Mouse (Mus musculus): ENCODE data around the gene Gm20458. TPM values are rescaled to one million over a fixed set of nuclear protein-coding genes. Genes with fewer than 3 reads are reported as not detected.
A peak's percentile ranks its signal among the peaks of the same experiment; 100 is the strongest.

Gm20458 gene
- polyA plus RNA-seq (2015; fragmentation: Nextera tagmentation; extraction: Ambion mirVana): 5.5 and 7.4 TPM in 2 replicates

DNA sequence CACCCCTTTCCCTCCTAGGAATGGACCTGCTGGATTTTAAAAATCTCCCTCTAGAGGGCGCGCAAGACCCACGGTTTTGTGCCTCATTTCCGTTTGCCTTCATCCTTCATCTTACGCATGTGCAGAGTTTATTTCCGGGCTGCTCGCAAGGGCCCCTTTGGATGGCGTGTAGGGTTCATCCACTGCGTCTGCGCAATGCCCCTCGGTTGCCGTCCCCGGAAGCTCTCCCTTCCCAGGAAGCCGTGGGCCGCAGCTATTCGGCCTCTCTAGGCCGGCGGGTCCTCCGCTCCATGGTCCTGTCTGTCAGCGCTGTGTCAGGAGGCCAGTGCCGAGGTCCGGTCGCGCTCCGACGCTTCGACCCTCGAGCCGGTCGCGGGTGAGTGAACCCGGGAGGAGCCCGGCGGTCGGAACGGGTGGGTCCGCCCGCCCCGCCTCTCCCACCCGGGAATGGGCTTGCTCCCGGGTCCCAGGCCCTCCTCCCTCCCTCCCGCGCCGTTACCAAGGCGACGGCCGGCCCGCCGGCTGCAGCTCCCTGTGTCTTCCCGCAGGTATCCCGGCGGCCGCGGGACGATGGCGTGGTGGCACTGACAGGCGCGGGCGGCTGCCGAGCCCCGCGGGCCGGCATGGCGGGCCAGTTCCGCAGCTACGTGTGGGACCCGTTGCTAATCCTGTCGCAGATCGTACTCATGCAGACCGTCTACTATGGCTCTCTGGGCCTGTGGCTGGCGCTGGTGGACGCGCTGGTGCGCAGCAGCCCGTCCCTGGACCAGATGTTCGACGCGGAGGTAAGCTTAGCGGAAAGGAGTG lies at the start of gene Gm20458:
TSS of gene Gm20458 (plus strand) at position 223 of the 807 bp plus-strand sequence.
- Histone ChIP-seq H3K4me3 (peak within 1 kb of the TSS; percentile 75), H3K4me2 (replicated peaks) (peak within 1 kb of the TSS; percentile 86), H3K9me3 (no peaks in the 10 kb centered on the region), H3K27ac (peak within 1 kb of the TSS; percentile 61; the same call in 1 of the 2 replicates), H3K36me3 (peaks cover 31% of the 10 kb centered on the region), H3K4me1 (peaks cover 23% of the 10 kb centered on the region), H3K27me3 (no peaks in the 10 kb centered on the region), H3K9ac (peak within 1 kb of the TSS; percentile 77)
- peak; percentile 99 for ATAC-seq (ENCODE audit: low FRiP score, low read depth)
- WGBS: under 1% methylated on average over 78 of the region's 79 CpGs

DNA sequence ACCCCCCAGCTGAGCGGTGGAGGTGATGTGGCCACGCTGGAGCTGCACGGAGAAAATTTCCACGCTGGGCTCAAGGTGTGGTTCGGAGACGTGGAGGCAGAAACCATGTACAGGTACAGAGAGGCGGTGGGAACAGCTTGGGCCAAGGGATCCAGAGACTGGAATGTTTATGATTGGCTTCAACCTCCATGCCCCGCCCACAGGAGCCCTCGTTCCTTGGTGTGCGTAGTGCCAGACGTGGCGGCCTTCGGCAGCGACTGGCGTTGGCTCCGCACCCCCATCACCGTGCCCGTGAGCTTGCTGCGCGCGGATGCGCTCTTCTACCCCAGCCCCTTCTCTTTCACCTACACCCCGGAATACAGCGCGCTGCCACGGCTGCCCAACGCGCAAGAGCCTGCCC lies 46.6 kb upstream of the Gm20458 start:
- no peaks in the 10 kb centered on the region for H3K9me3 ChIP-seq
- peak overlapping the region; percentile 52 for H3K9ac ChIP-seq
- peaks cover 45% of the 10 kb centered on the region for H3K27me3 ChIP-seq
- peak; percentile 48; the same call in 1 of the 2 replicates for ATAC-seq (ENCODE audit: low FRiP score, low read depth)
- H3K4me3 ChIP-seq: peak overlapping the region; percentile 30
- WGBS: 21% methylated on average over 28 of the region's 28 CpGs
- no peaks in the 10 kb centered on the region for H3K36me3 ChIP-seq
- peaks cover 9% of the 10 kb centered on the region for H3K4me1 ChIP-seq
- no peak overlapping the region for H3K27ac ChIP-seq
- peak overlapping the region; percentile 59 for H3K4me2 ChIP-seq (replicated peaks)

DNA sequence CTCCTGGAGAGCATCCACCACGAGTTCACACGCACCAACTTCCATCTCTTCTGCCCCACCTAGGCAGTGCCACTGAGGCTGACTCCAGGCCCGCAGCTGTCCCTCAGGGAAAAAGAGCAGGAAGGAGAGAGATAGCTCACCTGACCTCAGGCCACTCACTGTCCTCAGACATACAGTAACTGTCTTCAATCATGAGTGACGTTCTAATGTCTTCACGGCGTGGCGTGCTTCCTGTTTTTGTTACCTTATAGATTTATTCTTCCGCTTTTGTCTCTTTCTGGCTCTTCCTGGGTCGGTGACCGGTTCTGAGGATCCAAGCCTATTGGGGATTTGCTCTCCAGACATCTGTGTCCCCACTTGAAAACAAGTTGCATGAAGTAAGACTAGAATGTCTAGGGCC lies 46.2 kb upstream of the Gm20458 start:
- no peak for ATAC-seq (ENCODE audit: low FRiP score, low read depth)
- Histone ChIP-seq H3K36me3 (no peaks in the 10 kb centered on the region), H3K4me1 (peaks cover 14% of the 10 kb centered on the region), H3K4me3 (peak overlapping the region; percentile 30), H3K27me3 (peaks cover 41% of the 10 kb centered on the region), H3K9ac (peak overlapping the region; percentile 52), H3K4me2 (replicated peaks) (peak overlapping the region; percentile 59), H3K9me3 (no peaks in the 10 kb centered on the region), H3K27ac (no peak overlapping the region)
- 70% methylated on average over 10 of the region's 10 CpGs for WGBS

DNA sequence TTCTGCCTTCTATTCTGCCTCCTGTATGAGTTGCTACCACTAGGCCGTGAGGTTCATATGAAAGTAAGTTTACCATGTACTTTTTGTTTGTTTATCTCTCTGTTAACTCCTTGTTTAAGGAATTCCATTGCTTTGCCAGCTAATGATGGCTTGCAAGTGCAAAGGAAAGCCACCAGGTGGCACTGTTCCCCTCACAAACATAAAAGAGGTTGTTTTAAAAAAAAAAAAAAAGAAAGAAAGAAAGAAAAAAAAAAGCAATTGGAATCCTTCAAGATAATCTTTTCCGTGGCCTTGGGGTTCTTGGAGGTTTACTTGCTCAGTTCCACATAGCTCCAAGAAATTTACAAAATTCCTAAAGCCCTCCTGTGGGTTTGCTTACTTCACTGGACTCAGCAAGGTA lies 43.6 kb upstream of the Gm20458 start:
- 1% methylated on average over 2 of the region's 2 CpGs for WGBS
- H3K36me3 ChIP-seq: no peaks in the 10 kb centered on the region

DNA sequence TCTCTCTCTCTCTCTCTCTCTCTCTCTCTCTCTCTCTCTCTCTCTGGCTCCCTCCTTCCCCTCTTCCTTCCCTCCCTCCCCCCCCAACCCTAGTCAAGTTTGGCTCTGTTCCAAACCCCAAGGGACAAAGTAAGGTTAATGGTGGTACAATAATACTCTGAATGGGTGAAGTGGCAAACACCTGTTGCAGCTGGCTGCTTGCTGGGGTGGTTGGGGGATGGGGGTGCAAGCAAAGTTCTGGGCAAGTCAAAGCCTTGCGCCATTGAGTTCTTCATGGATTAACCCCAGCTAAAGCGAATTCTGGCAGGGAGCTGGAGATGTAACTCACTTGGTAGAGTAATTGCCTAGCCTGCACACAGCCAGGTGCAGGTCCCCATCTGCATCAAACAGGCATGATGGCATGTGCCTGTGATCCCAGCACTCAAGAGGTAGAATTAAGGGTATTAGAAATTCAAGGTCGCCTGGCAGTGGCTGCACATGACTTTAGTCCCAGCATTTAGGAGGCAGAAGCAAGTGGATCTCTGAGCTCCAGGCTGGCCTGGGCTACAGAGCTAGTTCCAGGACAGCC lies 42.4 kb upstream of the Gm20458 start:
- H3K9ac ChIP-seq: no peak overlapping the region
- no peak overlapping the region for H3K4me3 ChIP-seq
- WGBS: 18% methylated on average over 3 of the region's 3 CpGs
- H3K4me1 ChIP-seq: peaks cover 14% of the 10 kb centered on the region
- no peaks in the 10 kb centered on the region for H3K9me3 ChIP-seq
- H3K27me3 ChIP-seq: peaks cover 19% of the 10 kb centered on the region
- ATAC-seq (ENCODE audit: low FRiP score, low read depth): no peak
- H3K36me3 ChIP-seq: peaks cover 2% of the 10 kb centered on the region
- H3K27ac ChIP-seq: no peak overlapping the region
- no peak overlapping the region for H3K4me2 ChIP-seq (replicated peaks)

More for the DNA sequence above, 43.6 kb upstream of the Gm20458 start:
- no peak overlapping the region for H3K4me2 ChIP-seq (replicated peaks)
- H3K27me3 ChIP-seq: peaks cover 23% of the 10 kb centered on the region
- no peak overlapping the region for H3K9ac ChIP-seq
- H3K27ac ChIP-seq: no peak overlapping the region
- peaks cover 14% of the 10 kb centered on the region for H3K4me1 ChIP-seq
- H3K9me3 ChIP-seq: no peaks in the 10 kb centered on the region
- H3K4me3 ChIP-seq: no peak overlapping the region
- no peak for ATAC-seq (ENCODE audit: low FRiP score, low read depth)

- Histone ChIP-seq H3K36me3 (peaks cover 13% of the 10 kb centered on the region), H3K4me2 (replicated peaks) (no peak overlapping the region), H3K27ac (no peak overlapping the region), H3K27me3 (peaks cover 8% of the 10 kb centered on the region), H3K9ac (no peak overlapping the region), H3K4me1 (peaks cover 14% of the 10 kb centered on the region), H3K9me3 (no peaks in the 10 kb centered on the region), H3K4me3 (no peak overlapping the region)
- no peak for ATAC-seq (ENCODE audit: low FRiP score, low read depth)
- WGBS: 2% methylated on average over 3 of the region's 3 CpGs
These were observed 41.3 kb upstream of the Gm20458 start for GRCm38 (mm10) chr2:164419489-164419888.

DNA sequence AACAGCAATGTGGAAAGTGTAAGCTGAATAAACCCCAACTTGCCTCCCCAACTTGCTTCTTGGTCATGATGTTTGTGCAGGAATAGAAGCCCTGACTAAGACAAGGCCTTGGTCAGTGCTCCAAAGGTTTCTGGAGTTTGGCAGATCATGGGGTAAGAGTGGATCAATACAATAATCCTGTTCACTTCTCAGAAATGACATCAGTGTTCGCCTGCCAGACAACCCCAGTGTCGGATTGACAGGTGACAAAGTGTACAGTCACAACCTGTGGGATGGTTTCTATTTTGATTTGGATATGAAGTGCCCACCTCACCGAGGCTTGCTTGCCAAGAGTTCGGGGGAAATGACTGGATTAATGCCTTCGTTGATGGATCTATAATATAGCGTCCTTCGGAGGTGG lies 39.5 kb upstream of the Gm20458 start:
- WGBS: 86% methylated on average over 7 of the region's 7 CpGs
- H3K27ac ChIP-seq: no peak overlapping the region
- H3K4me3 ChIP-seq: no peak overlapping the region
- H3K9me3 ChIP-seq: no peaks in the 10 kb centered on the region
- ATAC-seq (ENCODE audit: low FRiP score, low read depth): no peak
- peaks cover 14% of the 10 kb centered on the region for H3K4me1 ChIP-seq
- H3K36me3 ChIP-seq: peaks cover 25% of the 10 kb centered on the region
- H3K4me2 ChIP-seq (replicated peaks): no peak overlapping the region
- H3K9ac ChIP-seq: no peak overlapping the region
- no peaks in the 10 kb centered on the region for H3K27me3 ChIP-seq

GRCm38 (mm10) chr2:164421979-164422378 lies 38.8 kb upstream of the Gm20458 start:
- Histone ChIP-seq H3K4me1 (peaks cover 14% of the 10 kb centered on the region), H3K36me3 (peaks cover 31% of the 10 kb centered on the region), H3K27ac (peak overlapping the region; percentile 58), H3K9me3 (no peaks in the 10 kb centered on the region), H3K27me3 (no peaks in the 10 kb centered on the region), H3K4me3 (no peak overlapping the region), H3K9ac (no peak overlapping the region), H3K4me2 (replicated peaks) (no peak overlapping the region)
- no peak for ATAC-seq (ENCODE audit: low FRiP score, low read depth)
- 65% methylated on average over 8 of the region's 8 CpGs for WGBS

DNA sequence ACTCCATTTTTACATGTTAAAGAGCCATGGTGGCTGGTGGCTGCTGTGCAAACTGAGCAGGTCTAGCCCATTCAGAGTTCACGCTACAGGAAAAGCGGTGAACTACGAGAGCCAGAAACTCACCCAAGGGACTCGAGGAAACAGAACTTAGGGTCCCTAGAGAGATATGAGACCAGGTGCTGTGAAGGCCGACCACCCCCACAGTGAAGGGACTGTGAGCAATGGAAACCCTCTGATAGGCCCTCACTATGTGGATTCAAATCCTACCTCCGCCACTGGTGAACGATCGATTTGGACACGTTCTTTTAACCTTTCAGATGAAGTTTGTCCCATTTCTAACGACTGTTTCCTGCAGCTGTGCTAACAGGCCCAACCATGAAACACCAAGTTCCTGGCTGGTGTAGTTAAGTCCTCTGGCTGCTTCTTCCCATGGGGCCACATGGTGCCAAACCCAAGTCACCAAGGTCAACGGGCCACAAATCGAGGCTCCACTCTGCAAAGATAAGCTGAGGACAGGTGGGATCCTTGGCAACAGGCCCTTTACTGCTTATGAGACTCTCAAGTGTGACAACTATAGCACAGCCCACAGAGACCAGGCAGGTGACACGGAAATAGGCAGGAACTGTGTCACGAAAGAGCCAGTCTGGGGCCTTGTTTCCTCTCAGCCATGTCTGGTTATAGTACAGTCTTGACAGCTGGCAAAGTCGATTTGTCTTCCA lies 37.9 kb upstream of the Gm20458 start:
- H3K27me3 ChIP-seq: no peaks in the 10 kb centered on the region
- WGBS: 83% methylated on average over 15 of the region's 15 CpGs
- no peak overlapping the region for H3K27ac ChIP-seq
- H3K36me3 ChIP-seq: peaks cover 40% of the 10 kb centered on the region
- ATAC-seq (ENCODE audit: low FRiP score, low read depth): no peak
- no peaks in the 10 kb centered on the region for H3K9me3 ChIP-seq
- no peak overlapping the region for H3K4me3 ChIP-seq
- peaks cover 14% of the 10 kb centered on the region for H3K4me1 ChIP-seq
- H3K4me2 ChIP-seq (replicated peaks): no peak overlapping the region
- H3K9ac ChIP-seq: no peak overlapping the region

DNA sequence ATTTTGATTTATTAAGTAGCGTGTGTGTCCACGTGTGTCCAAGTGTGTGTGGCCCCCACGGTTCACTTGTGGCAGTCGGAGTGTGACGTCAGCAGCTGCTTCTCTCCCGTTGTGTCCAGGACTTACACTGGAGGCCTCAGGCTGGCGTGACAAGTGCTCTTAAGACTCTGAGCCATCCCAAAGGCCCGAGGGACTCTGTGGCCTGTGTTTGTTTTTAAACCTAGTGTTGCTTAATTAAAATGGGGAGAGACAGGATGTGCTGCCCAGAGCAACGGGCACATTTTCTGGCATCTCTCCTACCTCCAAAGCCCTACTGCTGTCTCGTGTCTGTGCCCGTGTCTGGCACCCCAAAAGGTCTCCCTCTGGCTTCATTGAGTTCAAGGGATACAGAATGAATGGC lies 37.3 kb upstream of the Gm20458 start:
- Histone ChIP-seq H3K4me1 (peaks cover 12% of the 10 kb centered on the region), H3K27me3 (no peaks in the 10 kb centered on the region), H3K36me3 (peaks cover 46% of the 10 kb centered on the region), H3K4me2 (replicated peaks) (no peak overlapping the region), H3K4me3 (no peak overlapping the region), H3K27ac (no peak overlapping the region), H3K9ac (no peak overlapping the region), H3K9me3 (no peaks in the 10 kb centered on the region)
- 86% methylated on average over 11 of the region's 11 CpGs for WGBS
- ATAC-seq (ENCODE audit: low FRiP score, low read depth): no peak

DNA sequence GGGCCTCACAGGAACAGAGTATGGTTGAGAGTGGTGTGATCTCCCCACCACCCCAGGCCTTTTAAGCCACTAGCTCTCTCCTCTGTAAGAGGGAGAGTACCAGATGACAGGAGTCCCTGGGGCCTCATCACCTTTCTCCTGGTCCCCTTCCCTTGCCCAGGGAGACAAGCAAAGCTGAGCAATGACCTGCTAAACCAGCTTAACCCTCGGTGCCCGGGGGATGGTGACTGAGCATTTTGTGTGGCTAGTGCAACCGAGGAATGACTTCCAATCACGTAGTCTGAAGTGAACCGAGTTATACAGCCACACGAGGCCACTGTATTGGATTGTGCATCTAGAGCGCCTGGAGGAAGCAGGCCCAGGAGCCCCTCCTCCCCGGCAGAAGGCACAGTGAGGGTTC lies 36.4 kb upstream of the Gm20458 start:
- Histone ChIP-seq H3K27ac (no peak overlapping the region), H3K4me2 (replicated peaks) (no peak overlapping the region), H3K36me3 (peaks cover 56% of the 10 kb centered on the region)

DNA sequence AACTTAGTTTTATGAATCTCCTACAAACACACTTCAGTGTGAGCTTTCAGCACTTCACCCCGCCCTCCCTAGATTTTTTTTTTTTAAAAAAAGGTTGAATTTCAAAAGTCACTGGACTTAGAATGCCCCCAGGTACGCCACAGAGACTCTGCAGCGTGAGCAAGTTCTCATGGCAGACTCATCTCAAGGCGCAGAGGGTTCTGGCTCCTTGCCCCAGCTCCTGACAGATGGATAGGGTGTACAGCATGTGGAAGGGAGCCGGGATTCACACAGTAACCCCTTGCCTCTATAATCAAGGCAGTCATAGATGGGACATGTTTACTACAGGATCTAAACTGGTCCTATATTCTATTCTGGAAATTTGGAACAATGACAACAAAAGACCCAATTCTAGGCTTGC lies 35.4 kb upstream of the Gm20458 start:
- H3K4me3 ChIP-seq: no peak overlapping the region
- no peak for ATAC-seq (ENCODE audit: low FRiP score, low read depth)
- H3K36me3 ChIP-seq: peaks cover 58% of the 10 kb centered on the region
- peaks cover 2% of the 10 kb centered on the region; the same call in 1 of the 2 replicates for H3K4me1 ChIP-seq
- H3K9me3 ChIP-seq: no peaks in the 10 kb centered on the region
- H3K4me2 ChIP-seq (replicated peaks): no peak overlapping the region
- H3K9ac ChIP-seq: no peak overlapping the region
- H3K27me3 ChIP-seq: 0 out of 2 replicates have a peak, but pooled peaks cover 10% of the 10 kb centered on the region
- no peak overlapping the region for H3K27ac ChIP-seq
- 75% methylated on average over 5 of the region's 5 CpGs for WGBS

More for the DNA sequence above, 36.4 kb upstream of the Gm20458 start:
- H3K27me3 ChIP-seq: 0 out of 2 replicates have a peak, but pooled peaks cover 5% of the 10 kb centered on the region
- no peak for ATAC-seq (ENCODE audit: low FRiP score, low read depth)
- H3K4me1 ChIP-seq: peaks cover 2% of the 10 kb centered on the region
- 91% methylated on average over 8 of the region's 8 CpGs for WGBS
- H3K4me3 ChIP-seq: no peak overlapping the region
- H3K9me3 ChIP-seq: no peaks in the 10 kb centered on the region
- no peak overlapping the region for H3K9ac ChIP-seq

Measured in limb, embryonic 13.5 days (tissue).